Mouse (Mus musculus) spleen, postnatal 14 days (tissue): ENCODE measurements at regions not wholly inside any gene's neighbourhood (a gene's known extent, or its start where the extent isn't known, plus 50 kb on each side); places are given as distances from the start of the nearest gene placed in this dataset.

ENCODE experiments used
- DNase-seq, 2 experiments: peaks; one replicate each; pipeline ENCODE4 v3.0.0; 2021 to 2022; ENCODE audit warnings: low spot score in 2 of 2

DNA sequence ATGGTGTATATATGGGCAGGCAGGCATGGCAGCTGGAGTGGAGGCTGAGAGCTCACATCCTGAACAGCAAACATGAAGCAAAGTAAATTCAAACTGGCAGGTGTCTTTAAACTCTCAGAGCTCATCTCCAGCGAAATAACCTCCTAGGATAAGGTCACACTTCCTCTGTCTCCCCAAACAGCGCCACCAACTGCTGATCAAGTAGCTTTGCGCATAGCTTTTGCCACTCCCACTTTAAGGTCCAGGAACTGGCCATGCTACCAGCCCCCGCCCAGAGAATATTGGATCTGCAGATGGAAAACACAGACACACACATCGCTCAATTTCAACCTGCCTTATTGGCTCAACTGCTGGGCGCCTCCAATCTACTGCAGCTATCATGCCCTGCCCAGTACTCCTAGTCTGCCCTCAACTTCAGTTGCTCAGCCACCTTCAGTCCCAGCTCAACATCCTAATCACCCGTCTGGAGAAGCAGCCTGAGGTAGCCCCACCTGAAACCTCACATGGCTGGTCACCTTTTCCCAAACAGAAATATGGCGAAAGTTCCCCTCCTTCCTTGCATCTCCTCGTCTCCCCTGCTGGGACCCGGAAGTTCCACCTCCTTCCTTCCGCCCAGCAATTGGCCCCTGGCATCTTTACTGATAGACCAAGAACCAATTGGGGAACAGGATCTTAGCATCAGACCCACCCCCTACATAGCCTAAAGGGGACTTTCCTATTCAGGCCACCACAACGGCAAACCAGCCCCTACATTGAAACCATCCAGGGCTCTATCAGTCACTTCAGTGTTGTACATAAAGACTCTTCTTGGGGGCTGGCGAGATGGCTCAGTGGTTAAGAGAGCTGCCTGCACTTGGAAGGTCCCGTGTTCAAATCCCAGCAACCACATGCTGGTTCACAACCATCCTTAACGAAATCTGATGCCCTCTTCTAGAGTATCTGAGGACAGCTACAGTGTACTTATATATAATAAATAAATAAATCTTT is 70.4 kb upstream of the Slc38a4 start:
- no peak for DNase-seq

DNA sequence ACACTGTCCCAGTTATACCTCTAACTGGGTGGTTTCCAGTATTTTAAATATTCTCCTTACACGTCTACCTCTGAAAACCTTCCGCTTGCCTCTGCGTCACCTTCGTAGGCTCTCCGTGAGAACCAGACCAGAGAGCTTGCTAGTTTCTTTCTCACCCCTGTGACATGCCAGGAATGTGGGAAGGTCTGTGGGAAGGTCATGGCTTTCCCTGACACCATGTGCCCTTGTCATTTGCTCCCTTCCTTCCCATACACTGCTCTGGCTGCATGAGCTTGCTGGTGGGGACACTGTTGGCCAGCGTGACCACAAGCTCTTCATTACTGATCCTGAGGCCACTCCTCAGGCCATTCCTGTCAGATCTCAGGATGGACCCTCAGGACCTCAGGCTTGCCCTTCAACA is 66.5 kb upstream of the Slc38a4 start:
- no peak for DNase-seq

DNA sequence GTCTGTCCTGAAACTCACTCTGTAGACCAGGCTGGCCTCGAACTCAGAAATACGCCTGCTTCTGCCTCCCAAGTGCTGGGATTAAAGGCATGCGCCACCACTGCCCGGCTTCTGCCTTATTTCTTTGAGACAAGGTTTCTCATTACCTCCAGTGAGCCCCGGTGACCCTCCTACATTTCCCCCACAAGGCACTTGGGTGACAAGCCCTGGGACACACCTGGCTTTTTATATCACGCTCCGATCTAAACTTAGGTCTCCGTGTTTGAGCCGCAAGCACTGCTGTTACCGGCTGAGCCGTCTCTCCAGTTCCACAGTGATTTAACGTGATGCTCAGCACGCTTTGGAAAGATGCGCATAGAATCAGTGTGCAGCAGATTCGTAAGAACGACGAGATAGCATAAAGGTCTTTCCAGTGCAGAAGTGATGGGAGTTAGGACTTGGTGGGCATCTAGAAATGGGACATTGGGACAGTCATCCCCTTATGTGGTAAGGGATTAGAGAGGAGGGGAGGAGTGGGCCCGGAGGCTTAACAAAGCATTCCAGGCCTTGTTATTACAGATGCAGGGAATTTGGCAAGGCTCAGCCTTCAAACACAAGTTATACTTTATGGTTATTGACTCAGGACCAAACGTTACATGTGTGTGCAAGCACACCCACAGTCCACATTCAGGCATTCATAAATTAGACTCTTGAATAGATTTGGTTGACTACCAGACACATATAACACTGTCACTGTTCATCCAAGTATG is 56.9 kb upstream of the Slc38a4 start:
- DNase-seq = no peak

DNA sequence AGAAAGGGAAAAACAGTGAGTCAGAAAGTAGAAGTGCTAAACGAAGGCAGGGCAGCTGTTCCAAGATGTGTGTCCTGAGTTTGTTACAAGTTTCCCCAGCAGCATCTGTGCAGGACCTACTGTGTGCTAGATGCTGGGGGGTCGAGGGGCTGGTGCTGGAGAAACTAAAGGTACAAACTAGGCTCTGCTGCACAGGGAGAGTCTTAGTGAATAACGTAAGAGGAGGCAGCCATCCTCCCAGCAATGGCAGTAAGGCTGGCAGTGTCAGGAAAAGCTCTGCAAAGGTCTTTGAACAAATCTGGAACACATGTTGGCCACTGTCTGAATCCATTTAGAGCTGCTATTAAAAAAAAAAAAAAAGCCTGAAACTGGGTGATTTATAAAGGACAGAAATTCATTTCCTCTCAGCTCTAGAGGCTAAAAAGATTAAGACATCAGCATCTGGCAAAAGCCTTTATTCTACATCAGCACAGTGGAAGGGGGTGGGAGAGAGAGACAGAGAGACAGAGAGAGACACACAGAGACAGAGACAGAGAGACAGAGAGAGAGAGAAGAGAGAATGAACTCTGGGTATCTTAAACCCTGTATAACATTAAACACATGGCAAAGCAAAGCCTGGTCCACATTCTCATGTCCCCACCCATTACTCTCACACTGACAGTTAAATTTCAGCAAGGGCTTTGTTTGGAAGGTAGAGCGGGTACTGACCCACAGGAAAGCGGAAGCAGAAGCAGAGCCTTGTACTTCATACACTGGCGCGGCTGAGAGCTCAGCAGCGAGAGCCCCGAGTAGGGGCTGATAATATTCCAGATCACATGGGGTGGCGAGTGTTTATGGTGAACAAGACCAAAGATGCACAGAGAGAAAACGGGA is 55.8 kb upstream of the Slc38a4 start:
- DNase-seq = no peak

DNA sequence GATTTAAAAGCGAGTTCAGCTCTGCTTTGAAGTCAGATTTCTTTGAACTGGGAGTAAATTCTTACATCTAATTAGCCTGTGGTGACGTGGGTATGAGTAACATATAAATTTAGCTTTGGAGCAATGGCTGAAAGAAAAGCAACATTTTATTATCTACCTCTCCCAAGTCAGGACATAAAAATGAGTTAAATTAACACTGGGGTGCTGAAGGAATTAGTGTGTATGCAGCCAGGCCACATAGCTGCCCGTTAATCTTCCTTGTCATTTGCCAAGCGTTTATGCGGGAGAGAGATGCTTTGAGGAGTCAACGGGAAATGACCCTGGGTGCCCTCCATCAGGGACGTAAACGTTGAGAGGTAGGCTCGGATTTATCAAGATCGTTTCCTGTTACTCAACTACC is 52.0 kb upstream of the Slc38a4 start:
- no peak for DNase-seq

DNA sequence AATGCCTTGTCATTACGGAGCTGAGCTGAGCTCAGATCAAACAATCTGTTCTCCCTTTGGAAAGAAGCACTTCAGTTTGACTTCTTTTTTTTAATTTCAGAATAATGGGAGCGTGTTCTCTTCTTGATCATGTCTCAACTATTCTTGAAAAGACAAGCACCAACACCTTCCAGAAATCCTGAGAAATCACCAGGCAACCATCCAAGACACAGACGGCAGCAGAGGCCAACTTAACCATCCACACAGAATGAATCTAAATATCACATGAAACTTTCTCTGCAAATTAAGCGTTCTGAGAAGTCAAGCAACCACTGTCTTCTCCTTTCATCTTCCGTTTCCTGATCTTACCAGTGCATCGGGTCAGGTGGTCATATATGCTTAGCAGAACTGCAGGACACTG is 50.8 kb upstream of the Slc38a4 start:
- no peak for DNase-seq
